Mouse (Mus musculus) midbrain, embryonic 16.5 days (tissue): ENCODE data around the gene Apoa2. TPM values are rescaled to one million over a fixed set of nuclear protein-coding genes. Genes with fewer than 3 reads are reported as not detected.
A peak's percentile ranks its signal among the peaks of the same experiment; 100 is the strongest.

Experiments used
- ATAC-seq: fragments of 200-750 bp; cut with Nextera tagmentation; 2 replicates; pipeline ENCODE4 v1.8.0; 2017; ENCODE audit warnings: moderate TSS enrichment
- H3K27ac ChIP-seq: fragments of 300-500 bp; sonication (generic); 2 replicates; pipeline ENCODE4 v1.5.1; 2014; ENCODE audit warnings: mild to moderate bottlenecking, low read length, mixed read lengths
- H3K27me3 ChIP-seq: fragments of 300-500 bp; sonication (generic); 2 replicates; pipeline ENCODE4 v1.6.1; 2014; ENCODE audit warnings: low read depth, low read length, mixed read lengths; ENCODE audit not compliant: control insufficient read depth, insufficient read depth
- H3K36me3 ChIP-seq: fragments of 300-500 bp; sonication (generic); 2 replicates; pipeline ENCODE4 v1.6.1; 2014; ENCODE audit warnings: mild to moderate bottlenecking, low read length, moderate library complexity, mixed read lengths; ENCODE audit not compliant: control insufficient read depth, insufficient read depth
- H3K4me1 ChIP-seq: fragments of 300-500 bp; sonication (generic); 2 replicates; pipeline ENCODE4 v1.6.1; 2014; ENCODE audit warnings: mild to moderate bottlenecking, low read length, mixed read lengths; ENCODE audit not compliant: control insufficient read depth, insufficient read depth
- H3K4me2 ChIP-seq: fragments of 300-500 bp; sonication (generic); 2 replicates; pipeline ENCODE4 v1.6.1; 2014; ENCODE audit warnings: mild to moderate bottlenecking, low read length, mixed read lengths
- H3K4me3 ChIP-seq: fragments of 300-500 bp; sonication (generic); 2 replicates; pipeline ENCODE4 v1.5.1; 2014; ENCODE audit warnings: low read depth, mild to moderate bottlenecking, low read length, moderate library complexity, mixed read lengths
- H3K9ac ChIP-seq: fragments of 300-500 bp; sonication (generic); 2 replicates; pipeline ENCODE4 v1.6.1; 2014; ENCODE audit warnings: low read depth, low read length, mixed read lengths
- H3K9me3 ChIP-seq: fragments of 300-500 bp; sonication (generic); replicated peaks from 2 replicates; pipeline ENCODE4 v1.6.1; 2014; ENCODE audit warnings: mild to moderate bottlenecking, low read length, mixed read lengths; ENCODE audit not compliant: control insufficient read depth, poor library complexity, severe bottlenecking
- WGBS: fragments of 180-500 bp; shearing (Covaris S2); extraction: QIAGEN DNeasy Blood & Tissue Kit; methylation state at CpG from one replicate; pipeline ENCODE4 v1.1.7; 2014; 5-methylcytosine and 5-hydroxymethylcytosine counted together
- polyA plus RNA-seq: library from polyadenylated mRNA; unstranded; fragments of >200 nt; fragmentation: Nextera tagmentation; extraction: Ambion mirVana; gene quantifications from 2 replicates; pipeline ENCODE4 v1.2.1, GENCODE M21; 2015

Gene Apoa2
- 2.1 and 3.1 TPM in 2 replicates for polyA plus RNA-seq

- Histone ChIP-seq H3K27me3 (no peaks in the 10 kb centered on the region), H3K36me3 (no peaks in the 10 kb centered on the region), H3K4me2 (no peak within 1 kb of the TSS), H3K27ac (no peak within 1 kb of the TSS), H3K9ac (no peak within 1 kb of the TSS), H3K4me1 (peaks cover 10% of the 10 kb centered on the region), H3K4me3 (no peak within 1 kb of the TSS), H3K9me3 (no peaks in the 10 kb centered on the region)
- no peak for ATAC-seq
- 77% methylated on average over 5 of the region's 5 CpGs for WGBS
These were observed at the start of gene Apoa2 for GRCm38 (mm10) chr1:171224857-171225256. Gene Apoa2 (plus strand): TSS chr1:171225054.

- no peak overlapping the region for H3K27ac ChIP-seq
- no peak overlapping the region for H3K4me2 ChIP-seq
- no peak for ATAC-seq
- WGBS: 83% methylated on average over 5 of the region's 5 CpGs
- H3K9me3 ChIP-seq: no peaks in the 10 kb centered on the region
- H3K36me3 ChIP-seq: no peaks in the 10 kb centered on the region
- no peak overlapping the region for H3K4me3 ChIP-seq
- H3K4me1 ChIP-seq: no peaks in the 10 kb centered on the region
- no peaks in the 10 kb centered on the region for H3K27me3 ChIP-seq
- H3K9ac ChIP-seq: no peak overlapping the region
These were observed 45.2 kb upstream of the Apoa2 start for GRCm38 (mm10) chr1:171179487-171180171.

- H3K36me3 ChIP-seq: no peaks in the 10 kb centered on the region
- ATAC-seq: no peak
- H3K4me2 ChIP-seq: no peak overlapping the region
- H3K27me3 ChIP-seq: no peaks in the 10 kb centered on the region
- no peak overlapping the region for H3K9ac ChIP-seq
- H3K27ac ChIP-seq: no peak overlapping the region
- 91% methylated on average over 3 of the region's 3 CpGs for WGBS
- H3K9me3 ChIP-seq: no peaks in the 10 kb centered on the region
- no peak overlapping the region for H3K4me3 ChIP-seq
- no peaks in the 10 kb centered on the region for H3K4me1 ChIP-seq
These were observed 41.8 kb upstream of the Apoa2 start for GRCm38 (mm10) chr1:171183025-171183424.

- H3K36me3 ChIP-seq: no peaks in the 10 kb centered on the region
- 77% methylated on average over 3 of the region's 3 CpGs for WGBS
- H3K9ac ChIP-seq: no peak overlapping the region
- no peak overlapping the region for H3K4me3 ChIP-seq
- H3K27me3 ChIP-seq: no peaks in the 10 kb centered on the region
- ATAC-seq: no peak
- H3K27ac ChIP-seq: no peak overlapping the region
- H3K4me2 ChIP-seq: no peak overlapping the region
- no peaks in the 10 kb centered on the region for H3K4me1 ChIP-seq
- no peaks in the 10 kb centered on the region for H3K9me3 ChIP-seq
These were observed 41.2 kb upstream of the Apoa2 start for GRCm38 (mm10) chr1:171183620-171184019.

- Histone ChIP-seq H3K36me3 (no peaks in the 10 kb centered on the region), H3K27ac (no peak overlapping the region), H3K9ac (no peak overlapping the region), H3K4me1 (peaks cover 2% of the 10 kb centered on the region), H3K27me3 (no peaks in the 10 kb centered on the region), H3K4me3 (no peak overlapping the region), H3K4me2 (no peak overlapping the region), H3K9me3 (no peaks in the 10 kb centered on the region)
- ATAC-seq: no peak
- 89% methylated on average over 7 of the region's 7 CpGs for WGBS
These were observed 40.5 kb upstream of the Apoa2 start for GRCm38 (mm10) chr1:171184314-171184713.

GRCm38 (mm10) chr1:171185655-171186054 is 39.2 kb upstream of the Apoa2 start:
- H3K36me3 ChIP-seq: no peaks in the 10 kb centered on the region
- H3K27ac ChIP-seq: no peak overlapping the region
- no peak overlapping the region for H3K4me3 ChIP-seq
- H3K4me2 ChIP-seq: no peak overlapping the region
- H3K9me3 ChIP-seq: no peaks in the 10 kb centered on the region
- no peak for ATAC-seq
- WGBS: 82% methylated on average over 8 of the region's 8 CpGs
- no peak overlapping the region for H3K9ac ChIP-seq
- H3K27me3 ChIP-seq: no peaks in the 10 kb centered on the region
- peaks cover 5% of the 10 kb centered on the region for H3K4me1 ChIP-seq

GRCm38 (mm10) chr1:171187851-171188700 is 36.8 kb upstream of the Apoa2 start:
- H3K27me3 ChIP-seq: no peaks in the 10 kb centered on the region
- peaks cover 10% of the 10 kb centered on the region for H3K4me1 ChIP-seq
- H3K27ac ChIP-seq: no peak overlapping the region
- no peaks in the 10 kb centered on the region for H3K9me3 ChIP-seq
- no peak; the same call in 1 of the 2 replicates for ATAC-seq
- no peaks in the 10 kb centered on the region for H3K36me3 ChIP-seq
- 19% methylated on average over 13 of the region's 13 CpGs for WGBS
- H3K9ac ChIP-seq: no peak overlapping the region
- no peak overlapping the region for H3K4me3 ChIP-seq
- H3K4me2 ChIP-seq: 0 out of 2 replicates have a peak overlapping the region, but pooled peaks have one; percentile 4

GRCm38 (mm10) chr1:171189046-171189445 is 35.8 kb upstream of the Apoa2 start:
- H3K27ac ChIP-seq: no peak overlapping the region
- H3K4me3 ChIP-seq: no peak overlapping the region
- H3K4me2 ChIP-seq: no peak overlapping the region
- H3K27me3 ChIP-seq: no peaks in the 10 kb centered on the region; the same call in 1 of the 2 replicates
- H3K36me3 ChIP-seq: no peaks in the 10 kb centered on the region
- no peaks in the 10 kb centered on the region for H3K9me3 ChIP-seq
- peaks cover 19% of the 10 kb centered on the region for H3K4me1 ChIP-seq
- no peak for ATAC-seq
- 10% methylated on average over 8 of the region's 8 CpGs for WGBS
- no peak overlapping the region for H3K9ac ChIP-seq
